Mouse (Mus musculus) hindbrain, embryonic 10.5 days (tissue): ENCODE data around the gene Meis3. TPM values are rescaled to one million over a fixed set of nuclear protein-coding genes. Genes with fewer than 3 reads are reported as not detected.

Experiments
- polyA plus RNA-seq: library from polyadenylated mRNA; unstranded; fragments of >200 nt; fragmentation: Nextera tagmentation; extraction: Ambion mirVana; gene quantifications from 2 replicates; pipeline ENCODE4 v1.2.1, GENCODE M21; 2016

Gene Meis3
- polyA plus RNA-seq, 1 experiment from 2014 or later: 173 TPM

Other genes with a start within 250 kb of the Meis3 start
- 170 and 182 TPM in 2 replicates for gene Nop53, start 229.0 kb upstream of the Meis3 start, polyA plus RNA-seq
- gene Ehd2, start 207.5 kb upstream of the Meis3 start, polyA plus RNA-seq: 12.1 and 12.5 TPM in 2 replicates
- 7.7 and 10.7 TPM in 2 replicates for gene Bicra, start 127.2 kb upstream of the Meis3 start, polyA plus RNA-seq
- 0.04 TPM in 1 of 2 replicates, not detected in the other for gene Zfp541, start 113.3 kb upstream of the Meis3 start, polyA plus RNA-seq
- gene Napa, start 76.6 kb upstream of the Meis3 start, polyA plus RNA-seq: 193 and 221 TPM in 2 replicates
- 27.0 and 30.5 TPM in 2 replicates for gene Kptn, start 55.2 kb upstream of the Meis3 start, polyA plus RNA-seq
- gene Slc8a2, start 45.3 kb upstream of the Meis3 start, polyA plus RNA-seq: 0.26 and 0.42 TPM in 2 replicates
- 22.0 and 22.3 TPM in 2 replicates for gene Dhx34, start 46.9 kb downstream of the Meis3 start, polyA plus RNA-seq
- gene C5ar2, start 69.1 kb downstream of the Meis3 start, polyA plus RNA-seq: 0.05 TPM in 1 of 2 replicates, not detected in the other
- gene C5ar1, start 84.5 kb downstream of the Meis3 start, polyA plus RNA-seq: 0.96 and 0.97 TPM in 2 replicates
- gene Inafm1, start 98.5 kb downstream of the Meis3 start, polyA plus RNA-seq: 7.7 and 13.0 TPM in 2 replicates
- gene Ccdc9, start 111.7 kb downstream of the Meis3 start, polyA plus RNA-seq: 32.2 and 37.4 TPM in 2 replicates
- 17.6 and 19.1 TPM in 2 replicates for gene Bbc3, start 133.3 kb downstream of the Meis3 start, polyA plus RNA-seq
- 371 and 455 TPM in 2 replicates for gene Sae1, start 212.7 kb downstream of the Meis3 start, polyA plus RNA-seq
- 20.5 and 23.0 TPM in 2 replicates for gene Zc3h4, start 225.8 kb downstream of the Meis3 start, polyA plus RNA-seq